Mouse (Mus musculus): ENCODE data around the gene Nop2. TPM values are rescaled to one million over a fixed set of nuclear protein-coding genes. Genes with fewer than 3 reads are reported as not detected.

Nop2 gene
- polyA plus RNA-seq, 1 experiment from 2014 or later: 56.5 TPM

DNA sequence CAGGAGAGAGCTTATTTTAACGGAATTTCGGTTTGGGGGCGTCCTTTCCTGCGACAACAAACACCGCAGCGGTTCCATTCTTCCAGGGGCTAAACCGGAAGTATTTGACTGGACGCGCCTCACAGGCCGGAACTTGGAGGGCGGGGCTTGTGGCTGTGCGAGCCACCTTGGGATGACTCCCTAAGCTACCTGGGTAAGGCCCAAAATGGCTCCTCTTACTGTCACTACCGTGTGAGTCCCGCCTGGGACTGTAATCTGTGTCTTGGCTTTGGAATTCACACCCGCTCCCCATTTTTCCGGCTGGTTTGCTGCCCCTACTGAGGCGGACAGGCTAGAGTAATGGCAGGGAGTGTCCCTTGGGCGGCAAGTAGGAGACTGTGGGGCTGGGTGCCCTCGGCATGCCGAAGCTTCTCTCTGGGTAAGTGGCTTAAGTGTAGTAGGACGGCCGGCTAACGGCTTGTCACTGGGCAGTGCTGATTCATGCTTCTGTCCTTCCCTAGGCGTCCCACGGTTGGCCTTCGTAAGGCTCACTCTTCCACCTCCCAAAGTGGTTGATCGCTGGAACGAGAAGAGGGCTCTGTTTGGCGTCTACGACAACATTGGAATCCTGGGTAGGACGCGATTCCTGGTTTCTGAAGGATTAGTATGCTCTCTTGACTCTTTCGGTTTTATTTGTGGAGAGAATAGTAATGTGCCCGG, 60.5 kb downstream of the Nop2 start:
- Histone ChIP-seq H3K4me2 (peak overlapping the region; percentile 66), H3K36me3 (peaks cover 48% of the 10 kb centered on the region), H3K27me3 (no peaks in the 10 kb centered on the region), H3K4me1 (peaks cover 22% of the 10 kb centered on the region), H3K9me3 (no peaks in the 10 kb centered on the region), H3K27ac (peak overlapping the region; percentile 99), H3K9ac (peak overlapping the region; percentile 80), H3K4me3 (peak overlapping the region; percentile 64)
- peak; percentile 93 for ATAC-seq (ENCODE audit: borderline replicate concordance, extremely low read depth, low FRiP score, low TSS enrichment)
- WGBS: under 1% methylated on average over 34 of the region's 34 CpGs

DNA sequence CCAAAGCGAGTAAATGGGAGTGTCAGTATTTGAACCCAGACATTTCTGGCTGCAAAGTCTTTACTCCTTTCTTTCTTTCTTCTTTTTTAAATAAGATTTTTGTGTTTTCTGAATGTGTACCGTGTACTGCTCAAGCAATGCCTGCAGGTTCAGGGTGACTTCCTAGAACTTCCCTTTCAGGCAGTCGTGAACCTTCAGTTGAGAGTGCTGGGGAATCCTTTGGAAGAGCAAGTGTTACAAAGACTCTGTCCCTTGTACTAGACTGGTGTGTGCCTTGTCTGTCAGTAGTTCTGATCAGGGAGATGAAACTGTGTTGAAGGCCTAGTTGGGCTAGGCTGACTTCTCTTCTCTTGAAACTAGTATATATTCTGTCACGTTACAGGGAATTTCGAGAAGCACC, 61.1 kb downstream of the Nop2 start:
- no peak for ATAC-seq (ENCODE audit: borderline replicate concordance, extremely low read depth, low FRiP score, low TSS enrichment)
- H3K27ac ChIP-seq: peak overlapping the region; percentile 99
- peak overlapping the region; percentile 64 for H3K4me3 ChIP-seq
- 25% methylated on average over 5 of the region's 5 CpGs for WGBS
- H3K9me3 ChIP-seq: no peaks in the 10 kb centered on the region
- peak overlapping the region; percentile 66 for H3K4me2 ChIP-seq
- peak overlapping the region; percentile 80 for H3K9ac ChIP-seq
- H3K36me3 ChIP-seq: peaks cover 42% of the 10 kb centered on the region
- no peaks in the 10 kb centered on the region for H3K27me3 ChIP-seq
- H3K4me1 ChIP-seq: peaks cover 22% of the 10 kb centered on the region

DNA sequence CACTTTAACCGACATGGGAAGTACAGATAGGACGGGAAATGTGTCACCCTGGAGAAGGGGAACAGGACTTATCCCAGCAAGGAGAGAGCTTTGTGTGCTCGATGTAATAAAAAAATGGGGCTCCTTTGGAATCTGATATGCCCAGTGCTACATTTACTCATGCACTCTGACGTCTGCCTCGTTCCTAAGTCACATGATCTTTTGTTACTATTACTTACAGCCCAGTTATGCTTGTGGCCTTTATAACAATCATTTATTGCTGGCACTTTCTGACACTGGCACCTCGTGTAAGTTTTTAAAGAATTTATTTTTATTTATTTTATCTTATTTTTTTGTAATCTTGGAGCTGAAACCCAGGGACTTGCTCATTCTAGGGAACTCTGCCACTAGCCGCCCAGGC, 61.7 kb downstream of the Nop2 start:
- no peak overlapping the region for H3K27ac ChIP-seq
- H3K9me3 ChIP-seq: no peaks in the 10 kb centered on the region
- no peak overlapping the region for H3K9ac ChIP-seq
- peaks cover 36% of the 10 kb centered on the region for H3K36me3 ChIP-seq
- no peak for ATAC-seq (ENCODE audit: borderline replicate concordance, extremely low read depth, low FRiP score, low TSS enrichment)
- H3K4me1 ChIP-seq: peaks cover 22% of the 10 kb centered on the region
- 54% methylated on average over 7 of the region's 7 CpGs for WGBS
- H3K4me3 ChIP-seq: 0 out of 2 replicates have a peak overlapping the region, but pooled peaks have one; percentile 64
- no peaks in the 10 kb centered on the region for H3K27me3 ChIP-seq
- peak overlapping the region; percentile 66 for H3K4me2 ChIP-seq

Small RNA genes lying within 50 kb of the gene (microRNA-seq; reads per million reads assigned to microRNA genes)
- not detected for gene Mir7045

Other genes with a start within 250 kb of the Nop2 start
- 0.08 and 0.26 TPM in 2 replicates for gene Cd4, start 243.7 kb upstream of the Nop2 start, polyA plus RNA-seq (2015; fragmentation: Nextera tagmentation; extraction: Ambion mirVana)
- 2.3 TPM in 2 replicates for gene Lag3, start 220.2 kb upstream of the Nop2 start, polyA plus RNA-seq (2015; fragmentation: Nextera tagmentation; extraction: Ambion mirVana)
- gene Ptms, start 211.8 kb upstream of the Nop2 start, polyA plus RNA-seq (2015; fragmentation: Nextera tagmentation; extraction: Ambion mirVana): 454 and 458 TPM in 2 replicates
- 378 and 389 TPM in 2 replicates for gene Mlf2, start 200.5 kb upstream of the Nop2 start, polyA plus RNA-seq (2015; fragmentation: Nextera tagmentation; extraction: Ambion mirVana)
- gene Cops7a, start 166.4 kb upstream of the Nop2 start, polyA plus RNA-seq (2015; fragmentation: Nextera tagmentation; extraction: Ambion mirVana): 142 and 151 TPM in 2 replicates
- 0.74 and 0.96 TPM in 2 replicates for gene Pianp, start 135.2 kb upstream of the Nop2 start, polyA plus RNA-seq (2015; fragmentation: Nextera tagmentation; extraction: Ambion mirVana)
- gene Zfp384, start 122.8 kb upstream of the Nop2 start, polyA plus RNA-seq (2015; fragmentation: Nextera tagmentation; extraction: Ambion mirVana): 21.3 and 24.4 TPM in 2 replicates
- gene Ing4, start 92.1 kb upstream of the Nop2 start, polyA plus RNA-seq (2015; fragmentation: Nextera tagmentation; extraction: Ambion mirVana): 138 and 149 TPM in 2 replicates
- gene Acrbp, start 82.2 kb upstream of the Nop2 start, polyA plus RNA-seq (2015; fragmentation: Nextera tagmentation; extraction: Ambion mirVana): 10.8 and 12.9 TPM in 2 replicates
- gene Lpar5, start 64.0 kb upstream of the Nop2 start, polyA plus RNA-seq (2015; fragmentation: Nextera tagmentation; extraction: Ambion mirVana): 0.38 and 0.69 TPM in 2 replicates
- 68.5 and 69.3 TPM in 2 replicates for gene Chd4, start 35.9 kb upstream of the Nop2 start, polyA plus RNA-seq (2015; fragmentation: Nextera tagmentation; extraction: Ambion mirVana)
- gene Iffo1, start 13.3 kb downstream of the Nop2 start, polyA plus RNA-seq (2015; fragmentation: Nextera tagmentation; extraction: Ambion mirVana): 5.7 and 6.8 TPM in 2 replicates
- gene Gapdh, start 34.6 kb downstream of the Nop2 start, polyA plus RNA-seq (2015; fragmentation: Nextera tagmentation; extraction: Ambion mirVana): 1,765 and 1,844 TPM in 2 replicates
- 136 and 139 TPM in 2 replicates for gene Ncapd2, start 59.8 kb downstream of the Nop2 start, polyA plus RNA-seq (2015; fragmentation: Nextera tagmentation; extraction: Ambion mirVana)
- gene Mrpl51, start 59.9 kb downstream of the Nop2 start, polyA plus RNA-seq (2015; fragmentation: Nextera tagmentation; extraction: Ambion mirVana): 208 and 224 TPM in 2 replicates
- gene Vamp1, start 83.6 kb downstream of the Nop2 start, polyA plus RNA-seq (2015; fragmentation: Nextera tagmentation; extraction: Ambion mirVana): 4.2 and 5.4 TPM in 2 replicates
- 7.0 and 10.9 TPM in 2 replicates for gene Tapbpl, start 100.0 kb downstream of the Nop2 start, polyA plus RNA-seq (2015; fragmentation: Nextera tagmentation; extraction: Ambion mirVana)
- gene Cd27, start 105.1 kb downstream of the Nop2 start, polyA plus RNA-seq (2015; fragmentation: Nextera tagmentation; extraction: Ambion mirVana): 2.6 and 4.5 TPM in 2 replicates
- gene Tuba3a, start 154.1 kb downstream of the Nop2 start, polyA plus RNA-seq (2015; fragmentation: Nextera tagmentation; extraction: Ambion mirVana): 0.22 and 0.31 TPM in 2 replicates
- 79.1 and 82.5 TPM in 2 replicates for gene Ltbr, start 182.0 kb downstream of the Nop2 start, polyA plus RNA-seq (2015; fragmentation: Nextera tagmentation; extraction: Ambion mirVana)
- gene Scnn1a, start 188.8 kb downstream of the Nop2 start, polyA plus RNA-seq (2015; fragmentation: Nextera tagmentation; extraction: Ambion mirVana): 5.0 and 5.8 TPM in 2 replicates
- gene Tnfrsf1a, start 217.5 kb downstream of the Nop2 start, polyA plus RNA-seq (2015; fragmentation: Nextera tagmentation; extraction: Ambion mirVana): 88.3 and 101 TPM in 2 replicates
- 0.31 and 0.36 TPM in 2 replicates for gene Plekhg6, start 248.9 kb downstream of the Nop2 start, polyA plus RNA-seq (2015; fragmentation: Nextera tagmentation; extraction: Ambion mirVana)